Mouse (Mus musculus) effector memory CD4-positive, alpha-beta T cell, adult 5 months (primary cell): ENCODE results near the gene Slc25a14. TPM values are rescaled to one million over a fixed set of nuclear protein-coding genes. Genes with fewer than 3 reads are reported as not detected.

Source experiments
- polyA plus RNA-seq: library from polyadenylated mRNA; unstranded; fragments of 100-300 nt; shearing (Covaris generic); gene quantifications from one replicate; pipeline ENCODE4 v1.2.1, GENCODE M21; 2017

Slc25a14 gene
- polyA plus RNA-seq = 3.6 TPM

DNA sequence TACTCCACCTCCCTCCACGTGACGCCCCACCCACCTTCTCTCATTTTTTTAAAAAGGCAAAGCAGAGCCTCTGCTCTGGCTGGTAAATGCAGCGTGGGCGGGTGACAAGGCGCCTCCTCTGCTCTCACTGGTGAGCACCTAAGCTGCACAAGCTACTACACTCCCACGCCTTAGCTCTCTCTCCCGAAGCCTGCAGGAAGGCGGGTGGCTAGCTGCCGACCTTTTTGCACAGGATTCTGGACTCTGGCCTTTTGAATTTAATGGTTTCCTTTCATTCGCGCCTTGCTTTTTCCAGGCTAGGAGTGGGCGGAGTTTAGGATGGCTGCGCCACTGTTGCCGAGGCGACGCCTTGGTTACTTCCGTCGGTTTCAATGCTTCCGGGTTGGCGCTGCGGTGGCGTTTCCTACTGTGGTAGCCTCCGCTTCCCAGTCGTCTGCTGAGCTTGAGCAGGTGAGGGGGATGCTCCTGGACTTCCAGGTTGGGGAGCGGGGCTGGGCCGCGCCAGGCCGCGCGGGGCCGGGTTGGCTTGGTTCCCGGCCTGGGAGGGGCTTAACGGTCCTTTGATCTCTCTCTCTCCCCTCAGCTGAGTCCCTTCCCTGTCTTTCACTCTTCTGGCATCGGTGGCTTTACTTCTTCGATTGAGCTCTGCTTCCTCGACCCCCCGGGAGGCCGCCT lies at the start of gene Slc25a14:
Gene Slc25a14 (plus strand): TSS at position 35 of the 675 bp plus-strand sequence.

DNA sequence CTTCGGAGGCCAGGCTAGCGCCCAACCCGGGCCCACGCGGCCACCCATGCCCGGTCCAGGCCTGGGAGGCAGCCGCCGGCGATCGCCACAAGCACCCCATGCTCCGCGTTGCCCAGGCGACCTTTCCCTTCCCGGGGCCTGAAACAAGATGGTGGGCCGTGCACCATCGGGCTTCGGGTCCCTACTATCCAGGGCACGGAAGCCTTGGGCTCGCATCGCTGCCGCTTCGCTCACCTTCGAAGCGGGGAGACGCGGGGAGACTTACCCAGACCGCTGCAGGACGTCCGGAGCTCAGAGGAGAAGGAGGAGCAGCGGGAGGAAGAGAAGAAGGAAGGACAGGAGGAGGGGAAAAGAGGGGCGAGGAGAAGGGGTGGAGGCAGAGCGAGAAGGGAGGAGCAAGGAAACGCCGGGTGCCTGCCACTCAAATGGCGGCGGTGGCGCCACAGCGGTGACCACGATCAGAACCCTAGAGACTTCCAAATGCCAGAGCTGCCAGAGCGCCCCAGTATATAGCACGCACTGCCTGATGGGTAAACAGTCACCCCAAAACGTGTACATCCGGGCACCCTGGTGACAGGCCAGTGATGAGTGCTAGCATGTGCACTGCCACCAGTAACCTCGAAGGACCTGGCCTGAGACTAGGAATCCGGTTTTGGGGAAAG lies 29.0 kb upstream of the Slc25a14 start, which contains the start of gene Zfp280c:
Gene Zfp280c (minus strand): TSS at position 406 of the 662 bp plus-strand sequence.

DNA sequence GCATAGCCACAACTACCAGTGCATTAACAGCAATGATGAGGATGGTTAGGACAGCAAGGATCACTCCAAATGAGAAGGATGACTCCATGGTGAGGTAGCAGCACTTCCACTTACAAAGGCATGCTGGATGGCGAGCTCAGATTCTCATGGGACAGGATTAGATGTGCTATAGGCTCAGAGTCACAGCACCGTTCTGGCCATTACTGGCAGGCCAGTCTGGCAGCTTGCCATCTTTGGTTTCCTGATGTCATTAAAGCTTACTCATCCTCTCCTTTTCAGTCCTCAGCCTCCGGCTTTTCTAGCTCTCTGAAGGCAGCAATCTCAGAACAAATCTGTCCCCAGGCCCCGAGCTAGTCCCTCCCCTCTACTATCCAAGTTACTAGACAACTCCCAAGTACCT lies 51.0 kb downstream of the Slc25a14 start, which contains the start of gene Gpr119:
Gene Gpr119 (minus strand): TSS at position 308 of the 400 bp plus-strand sequence.

GRCm38 (mm10) chrX:48694864-48695371 lies 71.7 kb downstream of the Slc25a14 start, which contains the start of gene Rbmx2:
Gene Rbmx2, plus strand, starts transcription at chrX:48695004.

Other genes with a start within 250 kb of the Slc25a14 start
- 66.7 TPM for gene Elf4, start 160.3 kb upstream of the Slc25a14 start, polyA plus RNA-seq
- 30.2 TPM for gene Aifm1, start 109.8 kb upstream of the Slc25a14 start, polyA plus RNA-seq
- gene Rab33a, start 104.1 kb upstream of the Slc25a14 start, polyA plus RNA-seq = 0.44 TPM
- gene Zfp280c, start 28.9 kb upstream of the Slc25a14 start, polyA plus RNA-seq = 11.6 TPM
- not detected for gene Gpr119, start 51.1 kb downstream of the Slc25a14 start, polyA plus RNA-seq
- 16.0 TPM for gene Rbmx2, start 71.6 kb downstream of the Slc25a14 start, polyA plus RNA-seq